Mouse (Mus musculus) left cerebral cortex, postnatal 25 days (tissue): ENCODE measurements around the gene Rrbp1. TPM values are rescaled to one million over a fixed set of nuclear protein-coding genes. Genes with fewer than 3 reads are reported as not detected.

ENCODE experiments used
- total RNA-seq, 2 experiments: library from RNA; stranded (reverse); gene quantifications; 2 replicates each; pipeline ENCODE4 v1.2.3; 2021

Rrbp1 gene
- total RNA-seq, 2 experiments from 2014 or later = 54.3 to 74.0 TPM

Other genes with a start within 250 kb of the Rrbp1 start
- gene Bfsp1, start 148.1 kb downstream of the Rrbp1 start, total RNA-seq = under 1 TPM; 0.69 to 0.87 TPM
- 100 to 1,000 TPM; 171 to 186 TPM for gene Dstn, start 95.9 kb downstream of the Rrbp1 start, total RNA-seq
- gene Banf2, start 21.8 kb upstream of the Rrbp1 start, total RNA-seq = not detected